Mouse (Mus musculus) stomach, embryonic 14.5 days (tissue): ENCODE measurements at regions not wholly inside any gene's neighbourhood (a gene's known extent, or its start where the extent isn't known, plus 50 kb on each side); places are given as distances from the start of the nearest gene placed in this dataset.

Source experiments
- ATAC-seq: fragments of 200-750 bp; cut with Nextera tagmentation; 2 replicates; pipeline ENCODE4 v1.8.0; 2017; ENCODE audit warnings: low read depth, moderate TSS enrichment; ENCODE audit not compliant: insufficient number of reproducible peaks, insufficient read depth, low FRiP score
- H3K27ac ChIP-seq: fragments of 300-500 bp; sonication (generic); 2 replicates; pipeline ENCODE4 v1.5.1; 2014; ENCODE audit warnings: mild to moderate bottlenecking, low read length, moderate library complexity, mixed read lengths
- H3K27me3 ChIP-seq: fragments of 300-500 bp; sonication (generic); 2 replicates; pipeline ENCODE4 v1.6.1; 2014; ENCODE audit warnings: low read length, control low read depth, mixed read lengths; ENCODE audit not compliant: control insufficient read depth, insufficient read depth
- H3K36me3 ChIP-seq: fragments of 300-500 bp; sonication (generic); 2 replicates; pipeline ENCODE4 v1.6.1; 2014; ENCODE audit warnings: mild to moderate bottlenecking, control low read depth, low read length, moderate library complexity, mixed read lengths; ENCODE audit not compliant: control insufficient read depth, insufficient read depth
- H3K4me1 ChIP-seq: fragments of 300-500 bp; sonication (generic); 2 replicates; pipeline ENCODE4 v1.6.1; 2014; ENCODE audit warnings: low read length, control low read depth, mixed read lengths; ENCODE audit not compliant: control insufficient read depth, insufficient read depth
- H3K4me2 ChIP-seq: fragments of 300-500 bp; sonication (generic); replicated peaks from 2 replicates; pipeline ENCODE4 v1.6.1; 2014; ENCODE audit warnings: low read depth, low read length, control low read depth
- H3K4me3 ChIP-seq: fragments of 300-500 bp; sonication (generic); 2 replicates; pipeline ENCODE4 v1.5.1; 2014; ENCODE audit warnings: low read depth, low read length, control low read depth
- H3K9ac ChIP-seq: fragments of 300-500 bp; sonication (generic); replicated peaks from 2 replicates; pipeline ENCODE4 v1.6.1; 2014; ENCODE audit warnings: low read depth, mild to moderate bottlenecking, control low read depth, low read length, moderate library complexity, mixed read lengths
- H3K9me3 ChIP-seq: fragments of 300-500 bp; sonication (generic); 2 replicates; pipeline ENCODE4 v1.6.1; 2016; ENCODE audit warnings: low read depth, low read length, control low read depth; ENCODE audit not compliant: control insufficient read depth
- WGBS: fragments of 180-500 bp; shearing (Covaris S2); extraction: QIAGEN DNeasy Blood & Tissue Kit; methylation state at CpG from one replicate; pipeline ENCODE4 v1.1.7; 2014; 5-methylcytosine and 5-hydroxymethylcytosine counted together

DNA sequence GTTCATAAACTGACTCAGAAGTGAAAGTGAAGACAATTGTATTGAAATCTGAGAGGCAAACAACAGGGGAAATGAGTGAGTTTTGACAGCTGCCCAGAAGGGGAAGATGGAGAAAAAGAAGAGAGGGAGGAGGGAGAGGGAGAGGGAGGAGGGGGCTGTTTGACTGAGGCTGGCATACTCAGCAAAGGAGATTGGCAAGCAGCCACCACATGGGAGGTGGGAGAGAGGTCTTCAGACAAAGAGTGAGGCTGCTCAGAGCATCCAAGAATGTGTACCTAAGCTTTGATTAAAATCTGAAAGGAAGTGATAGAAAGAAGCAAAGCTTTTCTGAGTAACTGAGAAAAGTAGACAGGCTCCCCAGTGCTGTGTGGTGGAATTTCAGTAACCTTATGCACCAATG, 636.0 kb downstream of the Sqor start:
- no peaks in the 10 kb centered on the region for H3K36me3 ChIP-seq
- no peak overlapping the region for H3K27ac ChIP-seq
- H3K9me3 ChIP-seq: no peaks in the 10 kb centered on the region
- ATAC-seq: no peak
- H3K4me2 ChIP-seq: no peak overlapping the region
- H3K4me1 ChIP-seq: no peaks in the 10 kb centered on the region
- no peak overlapping the region for H3K4me3 ChIP-seq
- H3K9ac ChIP-seq: no peak overlapping the region
- H3K27me3 ChIP-seq: no peaks in the 10 kb centered on the region

DNA sequence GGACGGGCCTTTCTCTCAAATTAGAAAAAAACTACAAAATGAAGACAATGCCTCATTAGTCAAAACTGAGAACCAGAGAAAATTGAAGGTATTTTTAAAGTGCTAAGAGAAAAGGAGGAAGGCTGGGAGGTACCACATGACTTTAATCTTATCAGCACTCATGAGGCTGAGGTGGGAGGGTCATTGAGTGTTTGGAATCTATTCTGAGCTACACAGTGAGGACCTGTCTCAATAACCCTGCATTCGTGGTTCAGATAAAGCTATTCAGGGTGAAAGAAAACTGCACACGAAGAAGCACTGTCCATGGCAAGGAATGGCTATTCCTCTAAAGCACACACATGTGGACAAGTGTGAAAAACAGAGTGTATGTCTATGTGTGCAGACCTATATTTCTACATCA, 644.0 kb downstream of the Sqor start:
- H3K27me3 ChIP-seq: no peaks in the 10 kb centered on the region
- ATAC-seq: no peak
- no peaks in the 10 kb centered on the region for H3K4me1 ChIP-seq
- H3K36me3 ChIP-seq: no peaks in the 10 kb centered on the region
- H3K4me2 ChIP-seq: no peak overlapping the region
- H3K4me3 ChIP-seq: no peak overlapping the region
- H3K9me3 ChIP-seq: no peaks in the 10 kb centered on the region
- H3K9ac ChIP-seq: no peak overlapping the region
- no peak overlapping the region for H3K27ac ChIP-seq
- 52% methylated on average over 3 of the region's 3 CpGs for WGBS

DNA sequence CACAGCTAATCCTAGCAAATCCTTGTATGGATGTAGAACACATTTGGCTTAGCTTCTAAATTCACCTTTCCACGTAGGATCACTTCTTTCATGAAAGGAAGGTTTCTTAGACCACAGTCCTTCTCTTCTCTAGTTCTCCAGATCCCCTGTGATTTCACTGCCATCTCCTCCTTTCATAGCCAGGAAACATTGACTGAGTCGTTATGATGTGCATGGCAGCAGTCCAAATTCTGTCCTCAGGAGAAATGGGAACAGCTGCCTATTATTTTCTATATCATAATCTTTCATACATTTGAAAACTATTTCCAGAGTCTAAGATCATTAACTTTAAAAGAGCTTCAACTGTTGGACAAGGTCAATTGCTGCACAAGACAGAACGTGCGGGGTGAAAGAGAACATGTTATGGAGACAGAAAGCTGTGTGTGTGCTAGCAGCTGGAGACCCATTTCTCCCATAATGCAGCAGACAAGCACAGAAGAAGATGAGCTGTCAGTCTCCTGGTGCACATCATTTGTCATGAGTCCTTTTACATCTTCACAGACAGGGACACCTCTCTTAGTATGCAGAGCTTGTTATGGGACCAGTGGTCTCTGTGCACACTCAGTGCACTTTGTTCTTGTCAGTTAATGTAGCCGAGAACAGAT, 631.6 kb upstream of the Sema6d start:
- Histone ChIP-seq H3K36me3 (no peaks in the 10 kb centered on the region), H3K9me3 (no peaks in the 10 kb centered on the region), H3K27ac (no peak overlapping the region), H3K27me3 (no peaks in the 10 kb centered on the region), H3K4me3 (no peak overlapping the region), H3K9ac (no peak overlapping the region), H3K4me1 (0 out of 2 replicates have a peak, but pooled peaks cover 5% of the 10 kb centered on the region), H3K4me2 (no peak overlapping the region)
- 40% methylated on average over 5 of the region's 5 CpGs for WGBS
- ATAC-seq: no peak

DNA sequence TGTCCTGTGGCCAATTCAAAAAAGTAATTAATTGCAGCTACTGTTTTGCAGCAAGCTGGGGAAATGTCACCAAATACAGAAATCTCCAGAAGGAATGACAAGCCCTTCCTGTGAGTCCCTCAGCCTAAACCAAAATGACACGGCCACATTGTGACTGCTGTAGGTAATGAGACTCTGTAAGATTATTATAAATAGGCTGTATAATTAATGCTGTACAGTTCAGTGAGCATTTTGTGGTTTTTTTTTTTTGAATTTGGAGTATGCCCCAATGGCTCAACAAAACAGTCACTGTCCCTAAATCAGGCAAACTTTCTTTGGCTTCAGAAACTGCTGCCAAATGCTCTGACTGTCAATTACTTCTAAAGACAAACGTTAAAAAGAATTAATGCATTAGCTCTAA, 615.9 kb upstream of the Sema6d start:
- ATAC-seq: no peak
- H3K27ac ChIP-seq: no peak overlapping the region
- WGBS: 59% methylated on average over 2 of the region's 2 CpGs

GRCm38 (mm10) chr2:123486681-123487080, 603.1 kb upstream of the Sema6d start:
- no peak overlapping the region for H3K4me3 ChIP-seq
- H3K9ac ChIP-seq: no peak overlapping the region
- no peaks in the 10 kb centered on the region for H3K4me1 ChIP-seq
- 47% methylated on average over 1 of the region's 1 CpGs for WGBS
- ATAC-seq: no peak
- H3K27me3 ChIP-seq: no peaks in the 10 kb centered on the region
- no peak overlapping the region for H3K4me2 ChIP-seq
- H3K36me3 ChIP-seq: no peaks in the 10 kb centered on the region
- no peaks in the 10 kb centered on the region for H3K9me3 ChIP-seq
- no peak overlapping the region for H3K27ac ChIP-seq

More for the DNA sequence above, 615.9 kb upstream of the Sema6d start:
- no peak overlapping the region for H3K9ac ChIP-seq
- H3K4me3 ChIP-seq: no peak overlapping the region
- H3K9me3 ChIP-seq: no peaks in the 10 kb centered on the region
- H3K27me3 ChIP-seq: no peaks in the 10 kb centered on the region
- no peaks in the 10 kb centered on the region for H3K36me3 ChIP-seq
- H3K4me2 ChIP-seq: no peak overlapping the region
- no peaks in the 10 kb centered on the region for H3K4me1 ChIP-seq

- Histone ChIP-seq H3K4me3 (no peak overlapping the region), H3K27me3 (no peaks in the 10 kb centered on the region), H3K9ac (no peak overlapping the region), H3K4me1 (no peaks in the 10 kb centered on the region), H3K4me2 (no peak overlapping the region), H3K9me3 (no peaks in the 10 kb centered on the region), H3K36me3 (no peaks in the 10 kb centered on the region), H3K27ac (no peak overlapping the region)
- ATAC-seq: no peak
- 78% methylated on average over 1 of the region's 1 CpGs for WGBS
Observed at GRCm38 (mm10) chr2:123506162-123506561, 583.6 kb upstream of the Sema6d start.

- H3K4me3 ChIP-seq: no peak overlapping the region
- no peak overlapping the region for H3K4me2 ChIP-seq
- no peaks in the 10 kb centered on the region for H3K4me1 ChIP-seq
- no peak overlapping the region for H3K9ac ChIP-seq
- no peaks in the 10 kb centered on the region for H3K27me3 ChIP-seq
- H3K27ac ChIP-seq: no peak overlapping the region
- H3K9me3 ChIP-seq: no peaks in the 10 kb centered on the region
- no peak for ATAC-seq
- no peaks in the 10 kb centered on the region for H3K36me3 ChIP-seq
Observed at GRCm38 (mm10) chr2:123507095-123507494, 582.7 kb upstream of the Sema6d start.

DNA sequence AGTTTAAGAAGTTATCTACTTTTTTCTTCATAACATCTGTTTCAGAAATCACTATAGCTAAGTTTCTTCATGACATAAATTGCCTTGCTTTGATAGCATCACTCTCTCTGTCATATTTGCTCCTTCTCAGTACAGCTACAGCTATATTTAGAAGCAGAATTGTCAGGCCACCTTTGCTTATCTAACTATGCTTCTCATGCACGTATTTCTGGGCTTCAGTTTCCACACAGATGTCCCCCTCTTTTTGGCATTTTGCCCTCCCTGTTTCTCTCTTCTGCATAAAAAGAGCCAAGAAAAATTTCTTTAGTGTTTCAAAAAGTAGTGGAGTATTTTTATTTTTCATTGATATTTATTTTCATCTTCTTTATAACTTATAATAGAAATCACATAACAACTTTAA, 560.9 kb upstream of the Sema6d start:
- no peak for ATAC-seq

More for the DNA sequence above, 560.9 kb upstream of the Sema6d start:
- H3K9ac ChIP-seq: no peak overlapping the region
- 29% methylated on average over 1 of the region's 1 CpGs for WGBS
- no peaks in the 10 kb centered on the region for H3K9me3 ChIP-seq
- H3K36me3 ChIP-seq: no peaks in the 10 kb centered on the region
- H3K27ac ChIP-seq: no peak overlapping the region
- no peaks in the 10 kb centered on the region for H3K4me1 ChIP-seq
- no peak overlapping the region for H3K4me2 ChIP-seq
- no peak overlapping the region for H3K4me3 ChIP-seq
- no peaks in the 10 kb centered on the region for H3K27me3 ChIP-seq
